In genomic region chr15:31660133-31660795, GRCm38 (mm10) we compare ENCODE assay signal across 28 mouse cellular contexts. TPM values are rescaled to one million over a fixed set of nuclear protein-coding genes. Genes with fewer than 3 reads are reported as not detected.
A peak's percentile ranks its signal among the peaks of the same experiment; 100 is the strongest.
DNase-seq lines count a peak whose midpoint lies in the region; ATAC-seq lines count a peak whose summit lies in the region.
"Had no signal": no experiment of that assay in that cellular context is flagged by ENCODE, and none has a peak within 500 bp of the region (broad histone marks: within the 10 kb centered on the region; RNA-seq: fewer than 3 reads in every experiment).

No protein-coding gene starts in this region.

- WGBS in hindbrain, embryonic 13.5 days: 84% methylated on average over 5 of the region's 5 CpGs
- WGBS in hindbrain, embryonic 10.5 days: 88% methylated on average over 5 of the region's 5 CpGs
- 43% methylated on average over 5 of the region's 5 CpGs for WGBS in kidney, embryonic 15.5 days
- WGBS in neural tube, embryonic 12.5 days: 76% methylated on average over 5 of the region's 5 CpGs

- no peak overlapping the region for H3K9ac ChIP-seq in hindbrain, embryonic 13.5 days
- H3K9ac ChIP-seq in kidney, embryonic 15.5 days: no peak overlapping the region
- H3K9ac ChIP-seq in neural tube, embryonic 12.5 days: no peak overlapping the region
- H3K9ac ChIP-seq: embryonic facial prominence, embryonic 12.5 days; forebrain, embryonic 15.5 days; heart, embryonic 12.5 days; intestine, embryonic 15.5 days; limb, embryonic 12.5 days; midbrain, embryonic 12.5 days had no signal

- no peak overlapping the region for H3K4me3 ChIP-seq in hindbrain, embryonic 13.5 days
- H3K4me3 ChIP-seq in hindbrain, embryonic 10.5 days: no peak overlapping the region
- H3K4me3 ChIP-seq in kidney, embryonic 15.5 days (replicated peaks): no peak overlapping the region
- no peak overlapping the region for H3K4me3 ChIP-seq in neural tube, embryonic 12.5 days
- H3K4me3 ChIP-seq: embryonic facial prominence, embryonic 12.5 days; forebrain, embryonic 15.5 days; gastrocnemius, adult 2 months; heart, adult 2 months; heart, embryonic 12.5 days; intestine, embryonic 15.5 days; layer of hippocampus, adult 2 months; left cerebral cortex, adult 2 months; limb, embryonic 12.5 days; midbrain, embryonic 12.5 days had no signal

- H3K27ac ChIP-seq in hindbrain, embryonic 13.5 days: peak overlapping the region; percentile 62
- H3K27ac ChIP-seq in hindbrain, embryonic 10.5 days: no peak overlapping the region
- H3K27ac ChIP-seq in kidney, embryonic 15.5 days: peak overlapping the region; percentile 77
- no peak overlapping the region for H3K27ac ChIP-seq in neural tube, embryonic 12.5 days
- H3K27ac ChIP-seq: embryonic facial prominence, embryonic 12.5 days; forebrain, embryonic 15.5 days; gastrocnemius, adult 2 months; heart, adult 2 months; intestine, embryonic 15.5 days; layer of hippocampus, adult 2 months; left cerebral cortex, adult 2 months; limb, embryonic 12.5 days; midbrain, embryonic 12.5 days; stomach, postnatal 0 days had no signal

- no peaks in the 10 kb centered on the region for H3K36me3 ChIP-seq in hindbrain, embryonic 13.5 days
- H3K36me3 ChIP-seq in hindbrain, embryonic 10.5 days: no peaks in the 10 kb centered on the region
- no peaks in the 10 kb centered on the region for H3K36me3 ChIP-seq in kidney, embryonic 15.5 days
- no peaks in the 10 kb centered on the region for H3K36me3 ChIP-seq in neural tube, embryonic 12.5 days
- H3K36me3 ChIP-seq: embryonic facial prominence, embryonic 12.5 days; forebrain, embryonic 15.5 days; G1E; heart, embryonic 12.5 days; intestine, embryonic 15.5 days; limb, embryonic 12.5 days; midbrain, embryonic 12.5 days had no signal

- no peaks in the 10 kb centered on the region for H3K27me3 ChIP-seq in hindbrain, embryonic 13.5 days
- H3K27me3 ChIP-seq in hindbrain, embryonic 10.5 days (ENCODE audit: insufficient read depth, poor library complexity, severe bottlenecking): no peaks in the 10 kb centered on the region
- no peaks in the 10 kb centered on the region for H3K27me3 ChIP-seq in kidney, embryonic 15.5 days
- no peaks in the 10 kb centered on the region for H3K27me3 ChIP-seq in neural tube, embryonic 12.5 days (replicated peaks)
- H3K27me3 ChIP-seq: embryonic facial prominence, embryonic 12.5 days; forebrain, embryonic 15.5 days; heart, embryonic 12.5 days; intestine, embryonic 15.5 days; limb, embryonic 12.5 days; midbrain, embryonic 12.5 days had no signal

- intact Hi-C loops in heart, postnatal 10 days (cut with DNase I): no loop called here

- ATAC-seq in hindbrain, embryonic 13.5 days (ENCODE audit: low FRiP score): peak; percentile 55; the same call in 1 of the 2 replicates
- ATAC-seq in kidney, embryonic 15.5 days (replicated peaks; ENCODE audit: low FRiP score): peak; percentile 93
- ATAC-seq in neural tube, embryonic 12.5 days (ENCODE audit: low FRiP score, low read depth): peak; percentile 71
- ATAC-seq: forebrain, embryonic 15.5 days; intestine, embryonic 15.5 days had no signal

- no peak for DNase-seq in hindbrain, embryonic 10.5 days (ENCODE audit: low spot score)
- no peak for DNase-seq in kidney, postnatal 14 days
- DNase-seq in neural tube, embryonic 10.5 days (ENCODE audit: extremely low spot score, low spot score): no peak
- DNase-seq in heart, postnatal 10 days: no peak
- DNase-seq: adrenal gland, adult 8-10 months; cerebellum, adult 8-10 months; embryo, embryonic 11 days; gastrocnemius, adult 2 months; heart, adult 2 months; kidney, postnatal 10 days; lung, postnatal 36 days; right cerebral cortex, postnatal 4 days; thymus, adult 18-20 months; thymus, postnatal 25 days had no signal

- H3K4me2 ChIP-seq in hindbrain, embryonic 13.5 days: no peak overlapping the region
- no peak overlapping the region for H3K4me2 ChIP-seq in kidney, embryonic 15.5 days
- H3K4me2 ChIP-seq in neural tube, embryonic 12.5 days (replicated peaks): no peak overlapping the region
- H3K4me2 ChIP-seq: embryonic facial prominence, embryonic 12.5 days; forebrain, embryonic 15.5 days; heart, embryonic 12.5 days; intestine, embryonic 15.5 days; limb, embryonic 12.5 days; liver, embryonic 11.5 days; midbrain, embryonic 12.5 days had no signal

- 0 out of 2 replicates have a peak, but pooled peaks cover 7% of the 10 kb centered on the region for H3K4me1 ChIP-seq in hindbrain, embryonic 13.5 days (replicated peaks)
- no peaks in the 10 kb centered on the region for H3K4me1 ChIP-seq in hindbrain, embryonic 10.5 days (replicated peaks)
- 0 out of 2 replicates have a peak, but pooled peaks cover 7% of the 10 kb centered on the region for H3K4me1 ChIP-seq in kidney, embryonic 15.5 days
- H3K4me1 ChIP-seq in neural tube, embryonic 12.5 days: no peaks in the 10 kb centered on the region
- H3K4me1 ChIP-seq: embryonic facial prominence, embryonic 12.5 days; heart, embryonic 12.5 days; intestine, embryonic 15.5 days; limb, embryonic 12.5 days; midbrain, embryonic 12.5 days had no signal

- no peaks in the 10 kb centered on the region for H3K9me3 ChIP-seq in hindbrain, embryonic 13.5 days
- H3K9me3 ChIP-seq in hindbrain, embryonic 10.5 days: no peaks in the 10 kb centered on the region
- no peaks in the 10 kb centered on the region for H3K9me3 ChIP-seq in kidney, embryonic 15.5 days (replicated peaks)
- H3K9me3 ChIP-seq in neural tube, embryonic 12.5 days: no peaks in the 10 kb centered on the region
- H3K9me3 ChIP-seq: embryonic facial prominence, embryonic 12.5 days; forebrain, embryonic 15.5 days; G1E; heart, embryonic 12.5 days; intestine, embryonic 15.5 days; limb, embryonic 12.5 days; midbrain, embryonic 12.5 days had no signal

RNA-seq across cellular contexts. Expression of gene Fam173b, which starts 58.6 kb away (rescaled TPM):
- polyA plus RNA-seq in hindbrain, embryonic 13.5 days (2015; fragmentation: Nextera tagmentation; extraction: Ambion mirVana): 11.2 and 11.5 TPM in 2 replicates
- polyA plus RNA-seq in hindbrain, embryonic 10.5 days (2016; fragmentation: Nextera tagmentation; extraction: Ambion mirVana): 13.1 and 15.5 TPM in 2 replicates
- polyA plus RNA-seq in kidney, embryonic 15.5 days (2015; fragmentation: Nextera tagmentation; extraction: Ambion mirVana): 13.4 and 13.9 TPM in 2 replicates
- 10.9 and 12.3 TPM in 2 replicates for polyA plus RNA-seq in neural tube, embryonic 12.5 days (2016; fragmentation: Nextera tagmentation; extraction: Ambion mirVana)
- 10 to 100 TPM; 15.3 to 16.4 TPM for total RNA-seq in heart, postnatal 10 days (2021)

RNA-seq across cellular contexts. Expression of gene Cct5, which starts 58.7 kb away (rescaled TPM):
- polyA plus RNA-seq in hindbrain, embryonic 13.5 days (2015; fragmentation: Nextera tagmentation; extraction: Ambion mirVana): 509 and 525 TPM in 2 replicates
- 698 and 751 TPM in 2 replicates for polyA plus RNA-seq in hindbrain, embryonic 10.5 days (2016; fragmentation: Nextera tagmentation; extraction: Ambion mirVana)
- polyA plus RNA-seq in kidney, embryonic 15.5 days (2015; fragmentation: Nextera tagmentation; extraction: Ambion mirVana): 560 and 580 TPM in 2 replicates
- 578 and 583 TPM in 2 replicates for polyA plus RNA-seq in neural tube, embryonic 12.5 days (2016; fragmentation: Nextera tagmentation; extraction: Ambion mirVana)
- total RNA-seq in heart, postnatal 10 days (2021): 100 to 1,000 TPM; 176 to 187 TPM

Comparison
In these comparisons a context has a peak if more than half of its experiments do, and no peak if none do; other contexts are left out.
1. H3K27ac ChIP-seq: peak in hindbrain, embryonic 13.5 days (single experiment) and kidney, embryonic 15.5 days (single experiment); none in hindbrain, embryonic 10.5 days (single experiment) and neural tube, embryonic 12.5 days (single experiment).
2. Peak in every context shown above with its lines, with median percentiles within 50 percentile points of each other: ATAC-seq.